Mouse (Mus musculus) heart, adult 2 months (tissue): ENCODE data around the gene Scly. TPM values are rescaled to one million over a fixed set of nuclear protein-coding genes. Genes with fewer than 3 reads are reported as not detected.

Experiments used
- DNase-seq, 2 experiments: peaks; one replicate each; pipeline ENCODE4 v3.0.0; 2021
- H3K27ac ChIP-seq: fragments of 200-600 bp; 2 replicates; pipeline ENCODE4 v1.8.1; 2022
- H3K27me3 ChIP-seq: fragments of 200-500 bp; 2 replicates; pipeline ENCODE4 v1.6.1; 2012; ENCODE audit warnings: mild to moderate bottlenecking, low read length, inconsistent platforms, mixed read lengths; ENCODE audit not compliant: control insufficient read depth, insufficient read depth
- H3K36me3 ChIP-seq: fragments of 200-500 bp; 2 replicates; pipeline ENCODE4 v1.6.1; 2012; ENCODE audit warnings: low read length, inconsistent platforms; ENCODE audit not compliant: control insufficient read depth, insufficient read depth
- H3K4me1 ChIP-seq: fragments of 200-500 bp; 2 replicates; pipeline ENCODE4 v1.6.1; 2011; ENCODE audit warnings: low read length; ENCODE audit not compliant: control insufficient read depth, insufficient read depth
- H3K4me3 ChIP-seq: fragments of 200-600 bp; 2 replicates; pipeline ENCODE4 v1.8.1; 2022
- H3K79me2 ChIP-seq: fragments of 200-500 bp; replicated peaks from 2 replicates; pipeline ENCODE4 v1.6.1; 2012; ENCODE audit warnings: mild to moderate bottlenecking, inconsistent platforms, low read length, moderate library complexity, mixed read lengths; ENCODE audit not compliant: control insufficient read depth, insufficient read depth
- H3K9ac ChIP-seq: fragments of 200-500 bp; 2 replicates; pipeline ENCODE4 v1.6.1; 2012; ENCODE audit warnings: low read depth, mild to moderate bottlenecking, control low read depth, inconsistent platforms, low read length, mixed read lengths
- CTCF ChIP-seq: fragments of 200-600 bp; IDR thresholded peaks from 2 replicates; pipeline ENCODE4 v1.8.1; 2022; ENCODE audit warnings: antibody characterized with exemption, mild to moderate bottlenecking, moderate library complexity
- EP300 ChIP-seq: fragments of 200-500 bp; IDR thresholded peaks from 2 replicates; pipeline ENCODE4 v1.6.1; 2011; ENCODE audit warnings: low read depth, low read length, control low read depth; ENCODE audit not compliant: insufficient read depth
- POLR2A ChIP-seq: fragments of 200-500 bp; IDR thresholded peaks from 2 replicates; pipeline ENCODE4 v1.6.1; 2011; ENCODE audit warnings: mild to moderate bottlenecking, low read depth, low read length, control low read depth; ENCODE audit not compliant: insufficient read depth
- WGBS: fragments of 180-500 bp; shearing (Covaris S2); methylation state at CpG from one replicate; pipeline ENCODE4 v1.1.7; 2018; 5-methylcytosine and 5-hydroxymethylcytosine counted together
- intact Hi-C: fragments of 180-260 bp; cut with DNase I; formaldehyde crosslinking; loops from one replicate; pipeline ENCODE4 v1.15.1; 2025
- polyA plus RNA-seq: library from polyadenylated mRNA; depleted of rRNA; stranded (reverse); fragments of >200 nt; gene quantifications from 2 replicates; pipeline ENCODE4 v1.2.3, GENCODE M21; 2012
- total RNA-seq, 2 experiments: library from RNA; stranded (reverse); gene quantifications; 2 replicates each; pipeline ENCODE4 v1.2.3; 2021

Gene Scly
- total and polyA plus RNA-seq, 3 experiments = 14.4 to 19.2 (median 17.0) TPM

DNA sequence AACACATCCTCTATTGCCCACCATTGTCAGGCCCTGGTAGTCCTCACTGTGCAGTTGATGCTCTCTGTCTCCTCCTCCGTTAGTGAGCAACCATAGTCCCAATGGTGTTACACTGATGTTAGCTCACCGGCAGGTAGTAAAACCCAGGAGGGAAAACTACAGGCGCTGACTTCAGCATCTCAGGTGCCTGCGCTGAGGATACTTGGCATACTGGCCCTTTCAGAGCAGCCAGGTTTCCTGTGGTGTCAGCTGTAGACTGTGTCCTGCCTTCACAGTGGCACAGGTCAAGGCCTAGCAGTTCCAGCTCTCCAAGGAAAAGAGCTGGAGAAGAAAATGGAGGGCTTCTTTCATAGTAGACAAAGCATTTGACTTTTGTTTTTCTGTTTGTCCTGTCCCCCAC is 21.6 kb upstream of the Scly start:
- intact Hi-C loops = no loop called here
- WGBS = 93% methylated on average over 4 of the region's 4 CpGs
- TF ChIP-seq CTCF (no peak), EP300 (no peak), POLR2A (no peak)
- no peaks in the 10 kb centered on the region; the same call in 1 of the 2 replicates for H3K4me1 ChIP-seq
- no peaks in the 10 kb centered on the region for H3K36me3 ChIP-seq
- no peak for DNase-seq
- no peak overlapping the region for H3K9ac ChIP-seq
- H3K27me3 ChIP-seq = no peaks in the 10 kb centered on the region
- H3K4me3 ChIP-seq = no peak overlapping the region
- no peak overlapping the region for H3K27ac ChIP-seq
- H3K79me2 ChIP-seq = no peaks in the 10 kb centered on the region

DNA sequence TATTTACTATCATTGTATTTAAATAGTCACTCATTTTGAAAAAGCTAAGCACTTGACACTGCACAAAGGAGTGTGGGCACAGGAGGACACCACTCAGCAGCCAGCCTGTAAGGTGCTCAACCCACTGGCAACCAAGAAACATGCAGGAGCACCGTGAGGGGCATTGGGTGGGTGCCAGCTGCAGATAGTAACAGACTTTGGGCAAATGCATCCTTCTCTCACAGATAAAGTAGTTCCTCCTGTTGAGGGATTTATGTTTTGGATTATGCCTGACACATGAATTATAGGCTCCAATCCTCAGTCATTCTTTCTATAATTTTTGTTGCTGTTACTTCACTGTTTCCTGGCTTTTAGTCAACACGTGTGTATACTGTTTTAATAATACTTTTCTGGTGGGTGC is 20.7 kb upstream of the Scly start:
- Histone ChIP-seq H3K36me3 (no peaks in the 10 kb centered on the region), H3K4me1 (no peaks in the 10 kb centered on the region; the same call in 1 of the 2 replicates), H3K27ac (no peak overlapping the region), H3K4me3 (no peak overlapping the region), H3K9ac (no peak overlapping the region), H3K27me3 (no peaks in the 10 kb centered on the region), H3K79me2 (no peaks in the 10 kb centered on the region)
- DNase-seq = no peak
- TF ChIP-seq POLR2A (no peak), EP300 (no peak), CTCF (no peak)
- 83% methylated on average over 2 of the region's 2 CpGs for WGBS
- intact Hi-C loops = no loop called here

DNA sequence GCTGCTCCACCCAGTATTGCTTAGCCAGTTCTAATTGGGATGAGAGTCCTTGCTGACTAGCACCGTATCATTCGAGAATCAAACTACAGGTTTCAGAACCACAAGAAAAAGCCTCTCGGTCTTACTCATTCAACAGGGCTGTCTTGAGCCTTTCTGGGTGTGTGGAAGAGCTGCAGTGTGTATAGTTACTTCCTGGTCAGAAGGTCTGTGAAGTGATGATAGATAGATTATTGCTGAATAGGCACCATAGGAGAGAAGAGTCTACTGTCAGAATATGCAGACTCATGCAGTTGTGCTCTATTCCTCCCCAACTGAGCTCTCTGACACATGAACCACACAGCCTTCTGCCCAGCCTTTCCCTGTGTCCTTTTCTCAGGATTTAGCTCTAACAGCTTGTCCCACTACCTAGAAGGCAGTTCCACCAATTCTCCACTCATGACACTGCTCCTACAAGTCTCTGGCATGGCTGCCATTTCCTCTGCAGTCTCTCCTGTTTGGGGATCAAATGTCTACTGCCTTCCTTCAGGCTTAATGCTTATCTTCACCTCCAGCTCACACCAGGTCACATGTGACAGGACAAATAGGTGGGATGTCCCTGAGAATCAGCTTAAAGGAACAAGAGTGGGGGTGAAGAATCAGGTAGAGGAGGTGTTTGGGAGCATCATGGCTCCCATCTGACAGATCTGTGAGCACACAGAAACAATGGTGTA is 19.6 kb upstream of the Scly start:
- intact Hi-C loops = no loop called here
- Histone ChIP-seq H3K9ac (no peak overlapping the region), H3K36me3 (no peaks in the 10 kb centered on the region), H3K79me2 (no peaks in the 10 kb centered on the region), H3K4me3 (no peak overlapping the region), H3K27ac (no peak overlapping the region), H3K4me1 (no peaks in the 10 kb centered on the region), H3K27me3 (no peaks in the 10 kb centered on the region)
- no peak for TF ChIP-seq POLR2A
- TF ChIP-seq CTCF = no peak
- TF ChIP-seq EP300 = no peak
- DNase-seq = no peak
- WGBS = 93% methylated on average over 3 of the region's 3 CpGs

DNA sequence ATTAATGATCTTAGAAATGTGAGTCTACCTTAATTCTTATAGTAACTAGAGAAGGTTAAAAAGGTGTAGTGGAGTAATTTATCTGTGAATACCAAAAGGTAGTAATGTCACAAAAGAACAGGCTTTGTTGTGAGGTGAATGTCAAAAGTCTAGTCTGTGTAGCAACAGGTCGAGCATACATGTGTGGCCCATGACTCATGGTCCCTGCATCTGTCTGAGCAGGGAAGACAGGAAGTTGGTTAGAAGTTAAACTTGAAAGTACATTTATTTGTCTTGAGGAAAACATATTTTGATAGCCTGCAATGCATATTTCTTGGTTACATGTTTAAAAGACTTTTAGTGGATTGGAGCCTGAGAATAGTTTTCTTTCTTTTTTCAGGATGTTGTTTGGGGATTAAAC is 19.0 kb upstream of the Scly start:
- H3K36me3 ChIP-seq = no peaks in the 10 kb centered on the region
- TF ChIP-seq EP300 (no peak), POLR2A (no peak), CTCF (no peak)
- intact Hi-C loops = no loop called here
- no peak for DNase-seq
- H3K4me1 ChIP-seq = no peaks in the 10 kb centered on the region
- H3K9ac ChIP-seq = no peak overlapping the region
- no peak overlapping the region for H3K27ac ChIP-seq
- 77% methylated on average over 1 of the region's 1 CpGs for WGBS
- no peaks in the 10 kb centered on the region for H3K27me3 ChIP-seq
- no peaks in the 10 kb centered on the region for H3K79me2 ChIP-seq
- no peak overlapping the region for H3K4me3 ChIP-seq

DNA sequence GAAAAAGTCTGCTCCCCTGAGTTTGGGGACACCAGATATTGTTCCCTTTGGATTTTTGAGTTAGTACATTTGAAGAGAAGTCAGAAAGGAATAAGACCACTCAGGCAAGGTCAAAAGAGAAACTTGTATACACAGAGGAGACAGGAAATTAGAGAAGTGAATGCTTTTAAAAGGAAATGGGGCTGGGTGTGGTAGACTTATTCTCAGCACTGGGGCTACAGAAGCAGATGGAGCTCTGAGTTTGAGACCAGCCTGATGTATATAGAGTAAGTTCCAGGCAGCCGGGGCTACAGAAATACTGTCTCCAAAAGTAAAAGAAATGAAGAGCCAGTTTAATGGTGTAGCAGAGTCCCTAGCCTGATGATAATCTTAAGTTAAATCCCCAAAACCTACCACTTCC is 15.6 kb upstream of the Scly start:
- no peak overlapping the region for H3K4me3 ChIP-seq
- H3K27ac ChIP-seq = no peak overlapping the region
- 68% methylated on average over 1 of the region's 1 CpGs for WGBS
- H3K27me3 ChIP-seq = no peaks in the 10 kb centered on the region
- TF ChIP-seq EP300 (no peak), CTCF (no peak), POLR2A (no peak)
- no peak overlapping the region for H3K9ac ChIP-seq
- no peaks in the 10 kb centered on the region for H3K79me2 ChIP-seq
- DNase-seq = no peak
- H3K36me3 ChIP-seq = no peaks in the 10 kb centered on the region
- intact Hi-C loops = no loop called here
- no peaks in the 10 kb centered on the region for H3K4me1 ChIP-seq

DNA sequence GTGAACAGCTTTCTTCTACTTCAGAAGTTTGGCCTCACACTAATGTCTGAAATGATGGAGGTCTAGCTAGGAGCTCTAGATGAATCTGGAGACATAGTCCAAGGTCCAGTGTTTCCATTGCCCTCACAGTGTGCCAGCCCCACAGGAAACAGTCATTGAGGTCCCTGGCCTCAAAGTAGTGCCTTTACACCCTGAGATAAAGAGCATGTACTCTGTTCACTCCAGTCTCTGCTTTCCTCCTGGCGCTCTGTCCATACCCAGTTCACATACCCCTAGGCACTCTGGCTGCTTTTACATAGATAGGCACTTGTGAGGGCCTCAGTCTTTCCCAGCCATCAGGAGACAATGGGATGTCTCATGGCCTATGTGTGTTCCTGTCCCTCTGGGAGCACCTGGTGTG is 8.8 kb upstream of the Scly start:
- WGBS = 100% methylated on average over 1 of the region's 1 CpGs
- H3K27me3 ChIP-seq = no peaks in the 10 kb centered on the region
- intact Hi-C loops = no loop called here
- TF ChIP-seq EP300 = no peak
- no peak for TF ChIP-seq CTCF
- TF ChIP-seq POLR2A = no peak
- no peaks in the 10 kb centered on the region for H3K36me3 ChIP-seq
- H3K79me2 ChIP-seq = no peaks in the 10 kb centered on the region
- no peaks in the 10 kb centered on the region for H3K4me1 ChIP-seq
- H3K4me3 ChIP-seq = no peak overlapping the region
- H3K9ac ChIP-seq = no peak overlapping the region
- no peak for DNase-seq
- no peak overlapping the region for H3K27ac ChIP-seq
